Mouse (Mus musculus): ENCODE results near the gene Obox8. TPM values are rescaled to one million over a fixed set of nuclear protein-coding genes. Genes with fewer than 3 reads are reported as not detected.

Obox8 gene
- not detected in 2 replicates for polyA plus RNA-seq (2012; rRNA removed)

DNA sequence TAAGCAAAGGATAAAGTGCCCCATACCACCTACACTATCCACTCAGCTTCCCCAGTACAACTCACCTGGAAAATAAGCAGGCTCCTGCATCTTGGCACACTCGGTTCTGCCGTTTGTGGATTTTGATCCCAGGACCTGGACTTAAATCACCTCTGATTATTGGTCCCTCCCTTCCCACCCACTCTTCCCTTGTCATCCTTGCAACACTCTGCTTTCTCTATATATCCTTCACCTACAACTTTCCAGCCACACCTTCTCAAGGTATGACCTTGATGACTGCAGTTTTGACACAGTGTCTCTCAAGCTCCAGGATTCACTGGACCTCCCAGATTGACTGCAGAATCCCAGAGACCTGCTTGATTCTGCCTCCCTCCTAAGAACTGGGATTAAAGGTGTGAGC lies at the start of gene Obox8:
TSS of gene Obox8 (minus strand) at position 101 of the 400 bp plus-strand sequence.

Other genes with a start within 250 kb of the Obox8 start
- gene Sult2a3, start 210.5 kb downstream of the Obox8 start, polyA plus RNA-seq (2012; rRNA removed) = not detected in 2 replicates
- not detected in 2 replicates for gene Sult2a6, start 78.7 kb downstream of the Obox8 start, polyA plus RNA-seq (2012; rRNA removed)
- not detected in 2 replicates for gene Sult2a8, start 113.2 kb upstream of the Obox8 start, polyA plus RNA-seq (2012; rRNA removed)
- not detected in 2 replicates for gene Sult2a7, start 160.7 kb upstream of the Obox8 start, polyA plus RNA-seq (2012; rRNA removed)
- gene Vmn1r90, start 229.9 kb upstream of the Obox8 start, polyA plus RNA-seq (2012; rRNA removed) = 0.69 and 0.71 TPM in 2 replicates